Mouse (Mus musculus): ENCODE measurements at regions not wholly inside any gene's neighbourhood (a gene's known extent, or its start where the extent isn't known, plus 50 kb on each side); places are given as distances from the start of the nearest gene placed in this dataset.

GRCm38 (mm10) chr5:50509696-50510421, 451.1 kb upstream of the Adgra3 start:
- TF ChIP-seq CTCF (conservative IDR thresholded peaks at IDR 0.05; ENCODE audit: low read length): no peak
- TF ChIP-seq NANOG (IDR thresholded peaks at IDR 0.05; ENCODE audit: borderline replicate concordance, low read length): no peak

All from E14TG2a.4 (cell line).